Mouse (Mus musculus): ENCODE results near the gene Sox6.

Sox6 gene

GRCm38 (mm10) chr7:115752121-115752634 is 286.4 kb downstream of the Sox6 start:
- peak; percentile 29 for DNase-seq (ENCODE audit: low spot score)

- DNase-seq (ENCODE audit: low spot score) = peak; percentile 36
Measured at GRCm38 (mm10) chr7:115751083-115751482, 287.5 kb downstream of the Sox6 start.

- DNase-seq (ENCODE audit: low spot score) = peak; percentile 42
Measured at GRCm38 (mm10) chr7:115750275-115750825, 288.2 kb downstream of the Sox6 start.

GRCm38 (mm10) chr7:115747541-115747940 is 291.1 kb downstream of the Sox6 start:
- DNase-seq (ENCODE audit: low spot score) = no peak

- DNase-seq (ENCODE audit: low spot score) = no peak
Measured at GRCm38 (mm10) chr7:115745672-115746253, 292.8 kb downstream of the Sox6 start.

- no peak for DNase-seq (ENCODE audit: low spot score)
Measured at GRCm38 (mm10) chr7:115734137-115734536, 304.5 kb downstream of the Sox6 start.

GRCm38 (mm10) chr7:115732824-115733223 is 305.8 kb downstream of the Sox6 start:
- DNase-seq (ENCODE audit: low spot score) = no peak

GRCm38 (mm10) chr7:115726776-115727175 is 311.8 kb downstream of the Sox6 start:
- DNase-seq (ENCODE audit: low spot score) = no peak

- DNase-seq (ENCODE audit: low spot score) = no peak
Measured at GRCm38 (mm10) chr7:115724404-115724803, 314.2 kb downstream of the Sox6 start.

GRCm38 (mm10) chr7:115721624-115722540 is 316.7 kb downstream of the Sox6 start:
- peak; percentile 71 for DNase-seq (ENCODE audit: low spot score)

GRCm38 (mm10) chr7:115719791-115720190 is 318.8 kb downstream of the Sox6 start:
- DNase-seq (ENCODE audit: low spot score) = no peak

GRCm38 (mm10) chr7:115706141-115706540 is 332.5 kb downstream of the Sox6 start:
- peak; percentile 46 for DNase-seq (ENCODE audit: low spot score)

GRCm38 (mm10) chr7:115698105-115698504 is 340.5 kb downstream of the Sox6 start:
- DNase-seq (ENCODE audit: low spot score) = no peak

GRCm38 (mm10) chr7:115693206-115693605 is 345.4 kb downstream of the Sox6 start:
- no peak for DNase-seq (ENCODE audit: low spot score)

- DNase-seq (ENCODE audit: low spot score) = peak; percentile 49
Measured at GRCm38 (mm10) chr7:115691091-115691490, 347.5 kb downstream of the Sox6 start.

GRCm38 (mm10) chr7:115686687-115687086 is 351.9 kb downstream of the Sox6 start:
- DNase-seq (ENCODE audit: low spot score) = no peak

- no peak for DNase-seq (ENCODE audit: low spot score)
Measured at GRCm38 (mm10) chr7:115684142-115684541, 354.5 kb downstream of the Sox6 start.

GRCm38 (mm10) chr7:115671749-115672148 is 366.8 kb downstream of the Sox6 start:
- DNase-seq (ENCODE audit: low spot score) = no peak

- DNase-seq (ENCODE audit: low spot score) = no peak
Measured at GRCm38 (mm10) chr7:115671272-115671671, 367.3 kb downstream of the Sox6 start.

- peak; percentile 36 for DNase-seq (ENCODE audit: low spot score)
Measured at GRCm38 (mm10) chr7:115669207-115670004, 369.2 kb downstream of the Sox6 start.

- peak; percentile 72 for DNase-seq (ENCODE audit: low spot score)
Measured at GRCm38 (mm10) chr7:115666686-115667382, 371.8 kb downstream of the Sox6 start.

Measured in embryo, embryonic 10.5 days (tissue).